Mouse (Mus musculus) CD4-positive, CD25-positive, alpha-beta regulatory T cell, adult 2 months (primary cell): ENCODE measurements around the gene Zfp40.
A peak's percentile ranks its signal among the peaks of the same experiment; 100 is the strongest.

ENCODE experiments used
- DNase-seq: peaks from one replicate; pipeline ENCODE4 v3.0.0-alpha.2; 2012; ENCODE audit warnings: low read depth, low spot score

Gene Zfp40

DNA sequence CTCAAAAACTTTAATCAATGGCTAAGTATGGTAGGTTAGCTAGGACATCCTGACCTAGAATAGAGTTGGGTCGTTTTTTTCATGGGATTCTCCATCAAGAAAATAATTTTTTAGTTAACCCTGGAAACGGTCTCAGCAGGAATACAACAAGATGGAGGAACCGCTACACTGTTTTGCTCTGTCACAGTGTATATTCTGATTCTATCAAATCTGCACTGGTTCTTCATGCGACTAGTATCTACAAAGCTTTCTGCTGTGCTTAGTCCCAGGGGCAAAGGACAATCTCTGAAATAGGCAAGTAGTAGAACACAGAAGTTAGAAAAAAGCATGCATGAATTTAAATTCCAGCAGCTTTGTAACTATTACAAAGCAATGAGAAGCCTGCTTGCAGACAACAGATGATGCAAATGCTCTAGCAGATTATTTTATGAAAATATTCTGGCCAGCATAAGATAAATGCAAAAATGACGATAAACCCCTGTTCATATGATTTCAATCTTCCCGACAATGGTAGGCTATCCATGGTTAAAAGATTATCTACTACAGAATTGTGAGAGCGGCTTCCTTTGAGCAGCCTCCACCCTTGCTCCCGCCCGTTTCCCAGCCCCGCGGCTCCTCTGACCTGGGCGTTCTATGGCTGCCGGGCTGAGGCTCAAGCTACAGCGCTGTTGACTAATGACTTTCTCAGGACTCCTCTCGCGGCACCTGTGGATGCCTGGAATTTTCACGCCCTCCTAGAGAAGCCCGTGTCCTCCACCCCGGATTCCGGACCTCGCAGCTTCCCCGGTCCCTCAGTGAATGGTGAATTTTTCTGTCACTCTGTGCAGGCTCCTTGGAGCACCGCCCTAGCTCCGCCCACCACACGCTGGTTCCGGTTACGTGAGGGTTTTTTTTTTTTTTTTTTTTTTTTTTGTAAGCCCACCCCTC lies at the start of gene Zfp40:
Zfp40 (minus strand) TSS at position 800 of the 927 bp plus-strand sequence.
- peak; percentile 95 for DNase-seq

DNA sequence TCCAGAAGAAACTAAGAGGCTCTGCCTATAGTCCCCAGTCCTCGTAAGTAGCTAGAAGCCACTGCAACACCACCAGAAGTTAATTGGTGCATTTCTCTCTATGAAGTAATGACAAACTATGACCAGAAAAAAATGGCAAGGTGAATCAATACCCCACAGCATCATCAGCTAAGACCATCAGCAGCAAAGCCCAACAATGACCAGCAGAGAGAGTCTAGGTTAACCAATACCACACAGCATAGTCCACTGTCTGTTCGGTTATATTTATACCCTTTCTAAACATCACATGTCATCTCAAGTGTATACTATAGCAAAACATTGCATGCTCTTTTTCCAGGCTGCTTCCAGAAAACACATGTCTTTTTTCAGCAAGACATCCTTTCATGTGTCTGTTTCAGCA lies 25.3 kb upstream of the Zfp40 start:
- DNase-seq, result no peak

DNA sequence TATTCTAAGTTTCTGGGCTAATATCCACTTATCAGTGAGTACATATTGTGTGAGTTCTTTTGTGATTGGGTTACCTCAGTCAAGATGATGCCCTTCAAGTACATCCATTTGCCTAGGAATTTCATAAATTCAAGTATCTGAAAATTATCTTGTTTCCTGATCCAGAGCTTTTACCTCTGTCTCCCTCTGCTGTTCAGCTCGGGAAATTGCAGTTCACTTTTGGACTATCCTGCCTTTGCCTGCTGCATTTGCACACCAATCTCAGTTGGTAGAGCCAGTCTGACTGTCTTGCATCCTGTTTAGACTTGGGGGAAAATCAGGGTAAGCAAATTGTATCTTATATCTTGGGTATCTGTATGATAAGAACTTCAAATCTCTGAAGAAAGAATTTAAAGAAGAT lies 6.8 kb upstream of the Zfp40 start:
- DNase-seq, result peak; percentile 59

DNA sequence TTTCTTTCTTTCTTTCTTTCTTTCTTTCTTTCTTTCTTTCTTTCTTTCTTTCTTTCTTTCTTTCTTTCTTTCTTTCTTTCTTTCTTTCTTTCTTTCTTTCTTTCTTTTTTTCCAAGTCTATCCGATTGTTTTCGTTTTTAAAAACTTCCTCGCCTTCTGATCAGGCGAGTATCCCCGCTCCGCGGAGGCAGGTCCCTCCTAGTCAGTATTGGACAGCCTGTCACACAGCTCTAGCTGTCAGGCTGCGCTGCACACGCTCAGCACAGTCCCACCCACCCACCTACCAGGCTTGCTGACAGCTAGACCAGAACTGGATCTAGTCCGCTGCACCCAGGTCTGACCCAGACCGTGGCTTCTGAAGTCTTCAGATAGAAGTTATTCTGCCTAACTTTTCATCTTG lies 389 bp upstream of the Zfp40 start:
- peak; percentile 70 for DNase-seq

DNA sequence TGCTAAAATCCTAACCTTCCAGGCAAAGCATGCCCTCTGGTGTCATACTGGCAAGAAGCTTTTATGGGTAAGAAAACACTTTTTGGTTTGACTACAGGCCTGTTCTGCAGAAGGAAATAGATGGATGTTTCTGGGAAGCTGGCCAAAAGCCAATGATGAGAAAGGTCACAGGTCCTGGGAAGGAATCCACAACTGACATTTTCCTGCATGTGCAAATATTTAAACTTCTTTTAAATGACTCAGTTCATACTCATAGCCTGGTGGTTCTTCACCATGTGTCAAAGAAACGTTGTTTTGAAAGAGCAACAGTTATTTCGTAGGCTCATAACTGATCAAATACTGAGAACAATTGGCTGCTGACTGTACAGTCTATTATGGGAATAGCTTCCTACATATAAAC lies 5.4 kb downstream of the Zfp40 start:
- DNase-seq, result no peak
